Mouse (Mus musculus) embryonic facial prominence, embryonic 14.5 days (tissue): ENCODE data around the gene Cisd3. TPM values are rescaled to one million over a fixed set of nuclear protein-coding genes. Genes with fewer than 3 reads are reported as not detected.

ENCODE experiments used
- ATAC-seq: fragments of 200-750 bp; cut with Nextera tagmentation; 2 replicates; pipeline ENCODE4 v1.8.0; 2017; ENCODE audit warnings: low read depth, moderate number of reproducible peaks, moderate TSS enrichment
- DNase-seq: peaks from one replicate; pipeline ENCODE4 v3.0.0-alpha.2; 2015; ENCODE audit warnings: low spot score
- H3K27ac ChIP-seq: fragments of 300-500 bp; sonication (generic); replicated peaks from 2 replicates; pipeline ENCODE4 v1.5.1; 2014; ENCODE audit warnings: low read depth, mild to moderate bottlenecking, low read length, moderate library complexity
- H3K27me3 ChIP-seq: fragments of 300-500 bp; sonication (generic); replicated peaks from 2 replicates; pipeline ENCODE4 v1.6.1; 2014; ENCODE audit warnings: low read length; ENCODE audit not compliant: control insufficient read depth, insufficient read depth
- H3K36me3 ChIP-seq: fragments of 300-500 bp; sonication (generic); 2 replicates; pipeline ENCODE4 v1.6.1; 2014; ENCODE audit warnings: low read length, mixed read lengths; ENCODE audit not compliant: control insufficient read depth, insufficient read depth
- H3K4me1 ChIP-seq: fragments of 300-500 bp; sonication (generic); 2 replicates; pipeline ENCODE4 v1.6.1; 2014; ENCODE audit warnings: antibody characterized with exemption, low read length; ENCODE audit not compliant: control insufficient read depth, insufficient read depth
- H3K4me2 ChIP-seq: fragments of 300-500 bp; sonication (generic); 2 replicates; pipeline ENCODE4 v1.6.1; 2014; ENCODE audit warnings: low read depth, mild to moderate bottlenecking, low read length, moderate library complexity, mixed read lengths
- H3K4me3 ChIP-seq: fragments of 300-500 bp; sonication (generic); 2 replicates; pipeline ENCODE4 v1.5.1; 2014; ENCODE audit warnings: low read depth, mild to moderate bottlenecking, low read length
- H3K9ac ChIP-seq: fragments of 300-500 bp; sonication (generic); 2 replicates; pipeline ENCODE4 v1.6.1; 2014; ENCODE audit warnings: low read depth, mild to moderate bottlenecking, low read length, moderate library complexity, mixed read lengths
- H3K9me3 ChIP-seq: fragments of 300-500 bp; sonication (generic); 2 replicates; pipeline ENCODE4 v1.6.1; 2016; ENCODE audit warnings: low read length; ENCODE audit not compliant: control insufficient read depth
- WGBS: fragments of 180-500 bp; shearing (Covaris S2); extraction: QIAGEN DNeasy Blood & Tissue Kit; methylation state at CpG from one replicate; pipeline ENCODE4 v1.1.7; 2014; 5-methylcytosine and 5-hydroxymethylcytosine counted together
- polyA plus RNA-seq: library from polyadenylated mRNA; unstranded; fragments of >200 nt; fragmentation: Nextera tagmentation; extraction: Ambion mirVana; gene quantifications from 2 replicates; pipeline ENCODE4 v1.2.1, GENCODE M21; 2014

The Cisd3 gene
- polyA plus RNA-seq, 1 experiment from 2014 or later = 29.3 TPM

- Histone ChIP-seq H3K9ac (no peak overlapping the region), H3K9me3 (no peaks in the 10 kb centered on the region), H3K4me2 (no peak overlapping the region), H3K27me3 (no peaks in the 10 kb centered on the region), H3K4me3 (no peak overlapping the region), H3K36me3 (peaks cover 84% of the 10 kb centered on the region), H3K4me1 (no peaks in the 10 kb centered on the region), H3K27ac (no peak overlapping the region)
- no peak for ATAC-seq
- 83% methylated on average over 8 of the region's 8 CpGs for WGBS
- no peak for DNase-seq
Observed at GRCm38 (mm10) chr11:97716021-97716420, 30.4 kb downstream of the Cisd3 start.

GRCm38 (mm10) chr11:97717369-97718280 is 32.0 kb downstream of the Cisd3 start:
- no peak for DNase-seq
- H3K4me3 ChIP-seq = no peak overlapping the region
- H3K9me3 ChIP-seq = no peaks in the 10 kb centered on the region
- 81% methylated on average over 25 of the region's 26 CpGs for WGBS
- peaks cover 88% of the 10 kb centered on the region for H3K36me3 ChIP-seq
- H3K4me2 ChIP-seq = no peak overlapping the region
- H3K27ac ChIP-seq = no peak overlapping the region
- ATAC-seq = no peak
- H3K9ac ChIP-seq = no peak overlapping the region
- no peaks in the 10 kb centered on the region for H3K27me3 ChIP-seq
- H3K4me1 ChIP-seq = no peaks in the 10 kb centered on the region

GRCm38 (mm10) chr11:97718281-97718860 is 32.7 kb downstream of the Cisd3 start:
- Histone ChIP-seq H3K9ac (no peak overlapping the region), H3K4me3 (no peak overlapping the region)

DNA sequence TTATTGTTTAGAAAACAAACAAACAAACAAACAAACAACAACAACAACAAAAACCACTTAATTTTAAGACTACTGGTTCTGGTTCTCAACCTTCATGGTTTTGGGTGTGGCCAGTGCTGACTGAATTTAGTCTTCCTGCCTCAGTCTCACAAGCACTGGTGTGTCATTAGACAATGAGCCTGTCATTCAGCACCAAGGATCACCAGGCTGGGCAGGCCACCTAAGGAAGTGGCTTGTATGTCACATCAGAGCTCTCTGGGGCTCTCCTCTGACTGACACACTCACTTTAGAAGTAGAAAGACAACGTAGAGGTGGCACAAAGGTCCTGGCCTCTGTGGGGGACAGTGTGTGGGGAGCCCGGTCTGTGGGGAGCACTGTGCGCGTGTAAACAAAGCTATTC is 33.4 kb downstream of the Cisd3 start:
- H3K4me1 ChIP-seq = no peaks in the 10 kb centered on the region
- no peaks in the 10 kb centered on the region for H3K9me3 ChIP-seq
- no peak overlapping the region; the same call in 1 of the 2 replicates for H3K9ac ChIP-seq
- ATAC-seq (no peak), DNase-seq (no peak)
- H3K27me3 ChIP-seq = no peaks in the 10 kb centered on the region
- WGBS = 86% methylated on average over 4 of the region's 4 CpGs
- H3K4me2 ChIP-seq = no peak overlapping the region
- peaks cover 88% of the 10 kb centered on the region for H3K36me3 ChIP-seq
- H3K4me3 ChIP-seq = no peak overlapping the region
- no peak overlapping the region for H3K27ac ChIP-seq

More at GRCm38 (mm10) chr11:97718281-97718860, 32.7 kb downstream of the Cisd3 start:
- Histone ChIP-seq H3K27ac (no peak overlapping the region), H3K4me1 (no peaks in the 10 kb centered on the region), H3K9me3 (no peaks in the 10 kb centered on the region), H3K27me3 (no peaks in the 10 kb centered on the region), H3K4me2 (no peak overlapping the region), H3K36me3 (peaks cover 90% of the 10 kb centered on the region)
- 74% methylated on average over 15 of the region's 15 CpGs for WGBS
- ATAC-seq = no peak
- DNase-seq = no peak

DNA sequence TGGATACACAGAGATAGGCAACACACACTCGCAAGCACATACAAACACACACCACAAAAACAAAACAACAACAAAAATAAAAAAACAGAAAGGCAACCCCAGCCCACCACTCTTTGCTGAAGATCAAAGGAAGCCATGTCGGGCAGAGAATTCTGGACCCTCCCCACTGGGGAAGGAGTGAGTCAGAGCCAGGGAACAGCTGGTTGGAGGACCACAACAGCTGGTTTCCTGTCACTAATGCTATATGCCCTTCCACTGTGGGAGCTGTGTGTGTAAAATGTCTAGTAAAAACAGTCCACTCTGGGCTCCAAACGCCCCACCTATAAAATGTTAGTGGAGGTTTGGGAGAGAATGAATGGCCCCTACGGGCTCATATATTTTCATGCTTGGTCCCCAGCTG is 35.7 kb downstream of the Cisd3 start:
- no peak overlapping the region for H3K27ac ChIP-seq
- no peaks in the 10 kb centered on the region for H3K4me1 ChIP-seq
- no peaks in the 10 kb centered on the region for H3K9me3 ChIP-seq
- H3K4me2 ChIP-seq = no peak overlapping the region
- no peak overlapping the region for H3K9ac ChIP-seq
- DNase-seq (no peak), ATAC-seq (no peak)
- H3K27me3 ChIP-seq = no peaks in the 10 kb centered on the region
- H3K4me3 ChIP-seq = no peak overlapping the region
- 88% methylated on average over 4 of the region's 4 CpGs for WGBS
- peaks cover 96% of the 10 kb centered on the region for H3K36me3 ChIP-seq

GRCm38 (mm10) chr11:97723709-97724108 is 38.1 kb downstream of the Cisd3 start:
- Histone ChIP-seq H3K27ac (no peak overlapping the region), H3K4me2 (no peak overlapping the region), H3K27me3 (no peaks in the 10 kb centered on the region), H3K9me3 (no peaks in the 10 kb centered on the region), H3K9ac (no peak overlapping the region), H3K4me1 (no peaks in the 10 kb centered on the region), H3K36me3 (peaks cover 97% of the 10 kb centered on the region), H3K4me3 (no peak overlapping the region)
- WGBS = 81% methylated on average over 7 of the region's 7 CpGs
- no peak for ATAC-seq
- no peak for DNase-seq

- no peak overlapping the region for H3K9ac ChIP-seq
- 0 out of 2 replicates have a peak, but pooled peaks cover 1% of the 10 kb centered on the region for H3K4me1 ChIP-seq
- no peak overlapping the region for H3K4me2 ChIP-seq
- ATAC-seq (no peak), DNase-seq (no peak)
- H3K9me3 ChIP-seq = no peaks in the 10 kb centered on the region
- H3K4me3 ChIP-seq = no peak overlapping the region
- H3K27ac ChIP-seq = no peak overlapping the region
- peaks cover 88% of the 10 kb centered on the region for H3K36me3 ChIP-seq
- WGBS = 56% methylated on average over 7 of the region's 7 CpGs
- no peaks in the 10 kb centered on the region for H3K27me3 ChIP-seq
Observed at GRCm38 (mm10) chr11:97728311-97728710, 42.7 kb downstream of the Cisd3 start.

- no peaks in the 10 kb centered on the region for H3K27me3 ChIP-seq
- H3K4me1 ChIP-seq = peaks cover 5% of the 10 kb centered on the region; the same call in 1 of the 2 replicates
- H3K27ac ChIP-seq = no peak overlapping the region
- 76% methylated on average over 7 of the region's 7 CpGs for WGBS
- no peaks in the 10 kb centered on the region for H3K9me3 ChIP-seq
- DNase-seq (no peak), ATAC-seq (no peak)
- no peak overlapping the region for H3K4me3 ChIP-seq
- H3K9ac ChIP-seq = no peak overlapping the region
- H3K36me3 ChIP-seq = peaks cover 85% of the 10 kb centered on the region
- H3K4me2 ChIP-seq = no peak overlapping the region
Observed at GRCm38 (mm10) chr11:97728730-97729129, 43.1 kb downstream of the Cisd3 start.
